In the genomic region with DNA sequence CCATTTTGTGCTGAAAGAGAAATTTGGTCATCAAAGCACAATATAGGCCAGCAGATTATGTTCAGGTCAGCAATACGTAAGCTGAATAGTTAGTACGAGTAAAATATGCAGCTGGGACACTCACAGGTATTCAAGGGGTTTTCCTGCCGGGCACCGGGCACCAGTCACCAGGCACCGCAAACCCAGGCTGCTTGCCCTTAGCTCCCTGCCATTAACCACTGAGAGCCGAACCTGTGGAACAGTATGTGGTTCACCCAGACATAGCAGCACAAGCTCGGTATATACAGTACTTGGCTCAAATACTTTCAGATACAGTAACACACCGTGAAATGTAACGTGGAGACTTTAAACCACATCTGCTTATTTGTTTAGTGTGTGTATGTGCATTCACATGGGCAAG, we compare ENCODE assay signal across 7 mouse cellular contexts. TPM values are rescaled to one million over a fixed set of nuclear protein-coding genes. Genes with fewer than 3 reads are reported as not detected.
DNase-seq lines count a peak whose midpoint lies in the region; ATAC-seq lines count a peak whose summit lies in the region.

No protein-coding gene starts in this region.

- no peaks in the 10 kb centered on the region for H3K27me3 ChIP-seq in heart, embryonic 11.5 days (ENCODE audit: control insufficient read depth, insufficient read depth, low read length)
- no peaks in the 10 kb centered on the region for H3K27me3 ChIP-seq in kidney, embryonic 15.5 days
- no peaks in the 10 kb centered on the region for H3K27me3 ChIP-seq in neural tube, embryonic 15.5 days (replicated peaks)

- DNase-seq in heart, postnatal 4 days, result no peak
- DNase-seq in kidney, postnatal 4 days, result no peak
- DNase-seq in neural tube, embryonic 10.5 days (ENCODE audit: extremely low spot score, low spot score), result no peak
- DNase-seq in adrenal gland, adult (ENCODE audit: inconsistent age in 2 of 2, low spot score in 1 of 2), result no peak

- 0 out of 2 replicates have a peak overlapping the region, but pooled peaks have one; percentile 29 for H3K27ac ChIP-seq in heart, embryonic 11.5 days (ENCODE audit: low read depth, low read length)
- H3K27ac ChIP-seq in kidney, embryonic 15.5 days, result peak overlapping the region; percentile 49; the same call in 1 of the 2 replicates
- H3K27ac ChIP-seq in neural tube, embryonic 15.5 days (replicated peaks), result peak overlapping the region; percentile 9; the same call in 1 of the 2 replicates

- ATAC-seq in heart, embryonic 11.5 days (replicated peaks; ENCODE audit: insufficient number of reproducible peaks, low FRiP score, low TSS enrichment), result no peak
- ATAC-seq in kidney, embryonic 15.5 days (replicated peaks; ENCODE audit: low FRiP score), result no peak
- ATAC-seq in neural tube, embryonic 15.5 days (ENCODE audit: low FRiP score), result no peak

- H3K9ac ChIP-seq in heart, embryonic 11.5 days (ENCODE audit: low read depth, low read length), result no peak overlapping the region
- no peak overlapping the region for H3K9ac ChIP-seq in kidney, embryonic 15.5 days
- no peak overlapping the region for H3K9ac ChIP-seq in neural tube, embryonic 15.5 days (replicated peaks)

- 87% methylated on average over 9 of the region's 9 CpGs for WGBS in heart, embryonic 11.5 days (ENCODE audit: insufficient replicate concordance)
- WGBS in kidney, embryonic 15.5 days, result 86% methylated on average over 9 of the region's 9 CpGs
- WGBS in neural tube, embryonic 15.5 days, result 83% methylated on average over 9 of the region's 9 CpGs

- no peaks in the 10 kb centered on the region for H3K9me3 ChIP-seq in heart, embryonic 11.5 days (replicated peaks; ENCODE audit: control insufficient read depth, low read length)
- H3K9me3 ChIP-seq in kidney, embryonic 15.5 days (replicated peaks), result no peaks in the 10 kb centered on the region
- H3K9me3 ChIP-seq in neural tube, embryonic 15.5 days (replicated peaks), result no peaks in the 10 kb centered on the region

- no peak overlapping the region for H3K4me3 ChIP-seq in heart, embryonic 11.5 days (ENCODE audit: low read depth, low read length)
- no peak overlapping the region for H3K4me3 ChIP-seq in kidney, embryonic 15.5 days (replicated peaks)
- H3K4me3 ChIP-seq in neural tube, embryonic 15.5 days (replicated peaks), result no peak overlapping the region

- peaks cover 6% of the 10 kb centered on the region for H3K4me1 ChIP-seq in heart, embryonic 11.5 days (ENCODE audit: control insufficient read depth, insufficient read depth, low read length)
- peaks cover 23% of the 10 kb centered on the region for H3K4me1 ChIP-seq in kidney, embryonic 15.5 days
- peaks cover 18% of the 10 kb centered on the region for H3K4me1 ChIP-seq in neural tube, embryonic 15.5 days

- H3K4me2 ChIP-seq in heart, embryonic 11.5 days, result no peak overlapping the region
- H3K4me2 ChIP-seq in kidney, embryonic 15.5 days, result no peak overlapping the region
- H3K4me2 ChIP-seq in neural tube, embryonic 15.5 days, result no peak overlapping the region

- peaks cover 10% of the 10 kb centered on the region for H3K36me3 ChIP-seq in heart, embryonic 11.5 days (ENCODE audit: control insufficient read depth, insufficient read depth, low read length)
- peaks cover 42% of the 10 kb centered on the region for H3K36me3 ChIP-seq in kidney, embryonic 15.5 days
- peaks cover 17% of the 10 kb centered on the region for H3K36me3 ChIP-seq in neural tube, embryonic 15.5 days

RNA-seq across cellular contexts. Expression of a gene that starts 15.1 kb away (rescaled TPM):
- polyA plus RNA-seq in heart, embryonic 11.5 days (2014; fragmentation: Nextera tagmentation; extraction: Ambion mirVana), result 43.1 and 43.5 TPM in 2 replicates
- total RNA-seq in heart, postnatal 4 days (2021), result 10 to 100 TPM; 43.8 to 45.7 TPM
- 66.0 and 67.2 TPM in 2 replicates for polyA plus RNA-seq in kidney, embryonic 15.5 days (2015; fragmentation: Nextera tagmentation; extraction: Ambion mirVana)
- 39.5 and 42.8 TPM in 2 replicates for polyA plus RNA-seq in neural tube, embryonic 15.5 days (2015; fragmentation: Nextera tagmentation; extraction: Ambion mirVana)

RNA-seq across cellular contexts. Expression of a gene that starts 19.6 kb away (rescaled TPM):
- polyA plus RNA-seq in heart, embryonic 11.5 days (2014; fragmentation: Nextera tagmentation; extraction: Ambion mirVana), result 36.9 and 39.8 TPM in 2 replicates
- total RNA-seq in heart, postnatal 4 days (2021), result 10 to 100 TPM; 34.9 to 36.3 TPM
- polyA plus RNA-seq in kidney, embryonic 15.5 days (2015; fragmentation: Nextera tagmentation; extraction: Ambion mirVana), result 38.1 and 38.4 TPM in 2 replicates
- 35.7 and 36.6 TPM in 2 replicates for polyA plus RNA-seq in neural tube, embryonic 15.5 days (2015; fragmentation: Nextera tagmentation; extraction: Ambion mirVana)
